Mouse (Mus musculus) liver, embryonic 12.5 days (tissue): Measurements from ENCODE around the gene Klhl26. TPM values are rescaled to one million over a fixed set of nuclear protein-coding genes. Genes with fewer than 3 reads are reported as not detected.
A peak's percentile ranks its signal among the peaks of the same experiment; 100 is the strongest.

ENCODE experiments used
- ATAC-seq: fragments of 200-750 bp; cut with Nextera tagmentation; 2 replicates; pipeline ENCODE4 v1.8.0; 2017; ENCODE audit warnings: moderate number of reproducible peaks, mild to moderate bottlenecking, moderate library complexity
- H3K27ac ChIP-seq: fragments of 300-500 bp; sonication (generic); 2 replicates; pipeline ENCODE4 v1.5.1; 2016; ENCODE audit warnings: mild to moderate bottlenecking
- H3K27me3 ChIP-seq: fragments of 300-500 bp; sonication (generic); replicated peaks from 2 replicates; pipeline ENCODE4 v1.6.1; 2016; ENCODE audit warnings: mild to moderate bottlenecking, moderate library complexity
- H3K36me3 ChIP-seq: fragments of 300-500 bp; sonication (generic); 2 replicates; pipeline ENCODE4 v1.6.1; 2016; ENCODE audit warnings: mild to moderate bottlenecking, moderate library complexity
- H3K4me1 ChIP-seq: fragments of 300-500 bp; sonication (generic); 2 replicates; pipeline ENCODE4 v1.6.1; 2016
- H3K4me2 ChIP-seq: fragments of 300-500 bp; sonication (generic); 2 replicates; pipeline ENCODE4 v1.6.1; 2016; ENCODE audit warnings: mild to moderate bottlenecking, moderate library complexity
- H3K4me3 ChIP-seq: fragments of 300-500 bp; sonication (generic); 2 replicates; pipeline ENCODE4 v1.5.1; 2016; ENCODE audit warnings: mild to moderate bottlenecking, moderate library complexity
- H3K9ac ChIP-seq: fragments of 300-500 bp; sonication (generic); 2 replicates; pipeline ENCODE4 v1.6.1; 2016; ENCODE audit warnings: mild to moderate bottlenecking, moderate library complexity
- H3K9me3 ChIP-seq: fragments of 300-500 bp; sonication (generic); replicated peaks from 2 replicates; pipeline ENCODE4 v1.6.1; 2016; ENCODE audit warnings: mild to moderate bottlenecking, moderate library complexity
- WGBS: fragments of 180-500 bp; shearing (Covaris S2); methylation state at CpG from one replicate; pipeline ENCODE4 v1.1.7; 2016; ENCODE audit not compliant: insufficient replicate concordance; 5-methylcytosine and 5-hydroxymethylcytosine counted together
- polyA plus RNA-seq: library from polyadenylated mRNA; unstranded; fragments of >200 nt; fragmentation: Nextera tagmentation; extraction: Ambion mirVana; gene quantifications from 2 replicates; pipeline ENCODE4 v1.2.1, GENCODE M21; 2016

Klhl26 gene
- polyA plus RNA-seq, 1 experiment from 2014 or later, result 9.5 TPM

DNA sequence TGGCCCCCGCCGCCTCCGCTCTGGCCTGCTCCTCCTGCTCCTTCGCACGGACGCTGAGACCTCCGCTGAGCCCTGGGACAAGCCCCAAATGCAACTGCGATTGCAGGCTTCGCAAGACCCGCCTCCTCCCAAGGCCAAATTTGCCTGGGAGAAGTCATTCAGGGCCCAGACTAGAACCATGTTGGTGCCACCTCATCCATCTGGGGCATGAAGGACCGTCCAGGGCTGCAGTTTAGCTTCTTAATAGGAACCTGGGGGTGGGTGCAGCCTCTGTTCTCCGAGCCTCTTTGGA is 18.9 kb upstream of the Klhl26 start:
- 10% methylated on average over 12 of the region's 12 CpGs for WGBS
- no peak overlapping the region for H3K27ac ChIP-seq
- H3K4me2 ChIP-seq, result no peak overlapping the region
- no peak for ATAC-seq
- H3K27me3 ChIP-seq, result peaks cover 99% of the 10 kb centered on the region
- H3K4me1 ChIP-seq, result peaks cover 52% of the 10 kb centered on the region
- H3K9me3 ChIP-seq, result no peaks in the 10 kb centered on the region
- H3K36me3 ChIP-seq, result no peaks in the 10 kb centered on the region
- no peak overlapping the region for H3K9ac ChIP-seq
- H3K4me3 ChIP-seq, result no peak overlapping the region

DNA sequence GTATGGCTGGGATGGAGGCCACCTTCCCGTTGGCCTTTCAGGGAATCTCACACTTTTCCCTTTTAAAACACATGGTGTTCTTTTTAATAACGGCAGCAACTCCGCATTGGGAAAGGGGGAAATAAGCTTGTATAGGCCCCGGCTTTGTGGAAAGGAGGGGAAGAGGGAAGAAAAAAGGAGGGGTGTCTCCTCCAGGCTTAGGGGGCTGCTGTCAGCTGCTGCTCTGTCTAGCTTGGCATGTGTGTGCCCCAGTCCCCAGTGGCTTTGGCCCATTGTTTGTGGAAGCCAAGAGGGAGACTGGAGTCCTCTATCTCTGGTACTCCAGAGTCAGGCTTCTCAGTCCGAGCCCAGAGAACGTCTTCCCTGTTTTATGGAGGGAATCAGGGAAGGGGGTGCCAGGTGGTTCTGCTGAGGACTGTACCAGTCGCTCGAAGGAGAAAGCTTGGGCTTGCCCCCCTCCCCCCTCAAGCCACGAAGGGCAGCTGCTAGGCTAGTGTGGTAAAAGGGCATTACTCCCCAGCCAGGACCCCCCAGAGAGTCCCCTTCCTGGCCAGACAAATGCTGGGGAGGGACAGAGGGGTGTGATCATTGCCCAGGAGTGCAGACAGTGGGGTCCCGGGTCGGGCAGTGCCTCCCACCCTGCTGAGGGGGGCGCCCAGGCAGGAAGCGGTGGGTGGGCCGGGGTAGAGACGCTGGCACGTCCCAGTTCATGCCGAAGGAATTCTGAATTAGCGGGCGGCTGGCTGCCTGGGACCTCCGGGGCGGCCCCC is 18.4 kb upstream of the Klhl26 start:
- WGBS, result 1% methylated on average over 21 of the region's 21 CpGs
- no peak overlapping the region for H3K4me3 ChIP-seq
- no peaks in the 10 kb centered on the region for H3K9me3 ChIP-seq
- H3K4me2 ChIP-seq, result no peak overlapping the region
- H3K27ac ChIP-seq, result no peak overlapping the region
- ATAC-seq, result no peak
- peaks cover 99% of the 10 kb centered on the region for H3K27me3 ChIP-seq
- H3K4me1 ChIP-seq, result peaks cover 49% of the 10 kb centered on the region
- H3K36me3 ChIP-seq, result no peaks in the 10 kb centered on the region
- H3K9ac ChIP-seq, result no peak overlapping the region

DNA sequence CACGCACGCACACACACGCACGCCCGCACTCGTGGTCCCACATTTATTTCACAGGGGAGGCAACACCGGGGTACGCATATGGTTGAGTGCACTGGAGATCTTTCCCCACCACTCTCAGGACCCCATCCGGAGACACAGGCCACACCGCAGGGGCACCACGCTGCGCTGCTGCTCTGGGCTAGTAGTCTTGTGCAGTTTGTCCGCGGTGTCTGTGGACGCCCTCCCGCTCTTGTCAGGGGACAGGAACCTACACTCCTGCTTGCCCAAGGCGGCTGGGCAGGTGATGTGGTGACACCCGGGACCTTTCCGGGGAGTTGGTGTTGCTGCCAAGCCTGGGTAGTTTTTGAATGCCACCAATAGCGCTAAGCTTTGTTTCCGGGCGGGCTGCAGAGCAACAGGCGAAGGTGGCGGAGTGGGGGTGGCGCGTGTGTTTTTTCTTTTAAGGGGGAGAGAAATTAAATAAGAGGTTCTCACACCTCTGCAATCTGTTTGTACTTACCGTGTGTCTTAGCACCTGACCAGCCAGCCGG is 17.7 kb upstream of the Klhl26 start:
- H3K4me2 ChIP-seq, result no peak overlapping the region
- no peaks in the 10 kb centered on the region for H3K36me3 ChIP-seq
- no peaks in the 10 kb centered on the region for H3K9me3 ChIP-seq
- H3K9ac ChIP-seq, result no peak overlapping the region
- ATAC-seq, result no peak
- peaks cover 100% of the 10 kb centered on the region for H3K27me3 ChIP-seq
- H3K4me3 ChIP-seq, result no peak overlapping the region
- 3% methylated on average over 28 of the region's 28 CpGs for WGBS
- H3K4me1 ChIP-seq, result peaks cover 45% of the 10 kb centered on the region
- H3K27ac ChIP-seq, result no peak overlapping the region

DNA sequence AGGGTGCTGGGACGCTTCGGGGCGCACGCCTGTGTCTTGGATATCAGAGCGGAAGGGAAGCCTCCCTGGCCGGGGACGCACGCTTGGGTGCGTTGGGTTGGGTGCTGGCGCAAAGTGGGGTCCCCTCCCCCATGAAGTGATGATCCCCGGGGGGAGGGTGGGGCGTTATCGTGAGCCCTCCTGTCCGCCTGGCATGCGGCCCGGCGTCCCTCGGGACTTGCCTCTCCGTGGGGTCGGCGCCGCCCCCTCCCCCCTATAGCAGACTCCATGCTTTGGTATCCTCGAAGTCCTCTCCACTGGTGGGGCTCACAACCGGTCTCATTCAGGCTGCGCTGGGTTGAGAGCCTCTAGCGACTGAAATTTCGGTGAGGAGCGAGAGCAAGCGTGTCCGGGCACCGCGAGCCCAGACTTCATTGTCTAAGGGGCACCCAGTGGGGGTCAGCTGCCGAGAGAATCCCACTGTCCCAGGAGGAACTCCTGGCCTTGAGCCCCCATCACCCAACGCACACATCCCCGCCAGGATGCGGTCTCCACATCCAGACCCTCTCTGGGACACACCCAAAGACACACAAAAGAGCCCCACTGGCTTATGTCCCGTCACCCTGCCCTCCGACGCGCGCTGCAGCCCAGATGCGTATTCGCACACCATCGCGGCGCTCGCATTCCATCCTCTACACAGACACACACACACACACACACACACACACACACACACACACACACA is 17.1 kb upstream of the Klhl26 start:
- Histone ChIP-seq H3K4me3 (peak overlapping the region; percentile 45; the same call in 1 of the 2 replicates), H3K36me3 (no peaks in the 10 kb centered on the region), H3K9ac (no peak overlapping the region), H3K4me1 (peaks cover 46% of the 10 kb centered on the region), H3K9me3 (no peaks in the 10 kb centered on the region), H3K27me3 (peaks cover 100% of the 10 kb centered on the region), H3K27ac (no peak overlapping the region), H3K4me2 (peak overlapping the region; percentile 69; the same call in 1 of the 2 replicates)
- 3% methylated on average over 47 of the region's 47 CpGs for WGBS
- no peak for ATAC-seq

DNA sequence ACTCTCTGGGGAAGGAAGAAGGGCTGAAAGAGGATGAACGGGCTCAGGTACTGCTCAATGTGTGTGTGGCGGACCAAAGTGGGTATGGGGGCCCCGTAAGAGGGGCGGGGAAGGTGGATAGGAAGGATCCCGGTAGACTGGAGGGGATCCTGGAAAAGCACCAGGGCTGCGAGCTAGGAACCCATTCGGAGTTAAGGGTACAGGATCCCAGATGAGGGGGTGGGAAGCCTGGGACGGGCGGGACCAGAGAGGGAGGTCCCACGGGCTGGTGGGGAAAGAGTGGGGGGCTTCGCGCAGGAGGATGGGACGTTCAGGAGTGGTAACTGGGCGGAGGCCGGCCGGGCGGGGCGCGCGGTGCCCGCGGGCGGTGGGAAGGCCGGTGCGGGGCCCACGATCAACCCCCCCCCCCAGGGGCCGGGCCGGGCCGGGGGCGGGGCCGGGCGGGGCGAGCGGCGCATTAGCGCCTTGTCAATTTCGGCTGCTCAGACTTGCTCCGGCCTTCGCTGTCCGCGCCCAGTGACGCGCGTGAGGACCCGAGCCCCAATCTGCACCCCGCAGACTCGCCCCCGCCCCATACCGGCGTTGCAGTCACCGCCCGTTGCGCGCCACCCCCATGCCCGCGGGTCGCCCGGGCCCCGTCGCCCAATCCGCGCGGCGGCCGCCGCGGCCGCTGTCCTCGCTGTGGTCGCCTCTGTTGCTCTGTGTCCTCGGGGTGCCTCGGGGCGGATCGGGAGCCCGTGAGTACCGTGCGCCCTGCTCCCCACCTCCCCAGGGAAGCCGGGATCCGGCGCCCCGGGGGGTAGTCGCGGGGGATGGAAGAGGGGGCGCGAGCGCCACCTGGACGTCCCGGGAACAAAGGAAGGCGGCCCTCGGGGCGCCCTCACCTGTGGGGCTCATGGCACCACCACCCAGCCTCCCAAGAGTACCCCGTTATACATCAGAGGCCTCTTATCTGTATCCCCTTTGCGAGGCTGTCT is 16.2 kb upstream of the Klhl26 start, which contains the start of gene Crlf1:
Crlf1 (plus strand) TSS at position 495 of the 977 bp plus-strand sequence.
- no peak within 1 kb of the TSS; the same call in 1 of the 2 replicates for H3K9ac ChIP-seq
- peaks cover 49% of the 10 kb centered on the region for H3K4me1 ChIP-seq
- 1% methylated on average over 72 of the region's 93 CpGs for WGBS
- no peaks in the 10 kb centered on the region for H3K9me3 ChIP-seq
- peak within 1 kb of the TSS; percentile 45 for H3K4me3 ChIP-seq
- ATAC-seq, result no peak; the same call in 1 of the 2 replicates
- H3K36me3 ChIP-seq, result no peaks in the 10 kb centered on the region
- H3K27ac ChIP-seq, result no peak within 1 kb of the TSS
- H3K27me3 ChIP-seq, result peaks cover 100% of the 10 kb centered on the region
- peak within 1 kb of the TSS; percentile 69 for H3K4me2 ChIP-seq

DNA sequence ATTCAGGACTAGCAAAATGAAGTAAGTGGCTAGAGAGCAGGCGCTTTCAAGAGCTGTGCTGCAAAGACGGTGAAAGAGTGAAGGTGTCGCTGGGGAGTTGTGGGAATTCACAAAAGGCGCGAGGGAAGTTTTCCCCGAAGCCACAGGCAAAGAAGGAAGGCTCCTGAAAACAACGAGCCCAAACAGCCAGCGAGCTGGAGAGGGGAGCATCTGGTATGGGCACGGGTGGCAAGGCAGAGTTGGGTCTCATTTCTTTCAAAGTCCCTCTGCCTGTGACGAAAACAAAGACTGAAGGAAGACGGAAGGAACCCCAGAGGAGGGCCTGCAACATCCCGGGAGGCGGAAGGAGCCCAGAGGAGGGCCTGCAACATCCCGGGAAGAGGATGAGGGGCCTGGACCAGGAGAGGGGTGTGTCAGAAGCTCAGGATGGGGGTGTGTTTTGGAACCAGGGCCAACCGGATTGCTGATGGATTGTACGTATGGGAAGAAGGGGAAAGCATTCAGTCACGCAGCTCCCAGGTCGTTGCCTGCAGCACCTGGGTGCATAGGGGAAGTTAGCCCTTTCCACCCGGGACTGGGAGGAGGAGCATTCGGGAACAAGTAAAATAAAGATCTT is 14.2 kb upstream of the Klhl26 start:
- no peak for ATAC-seq
- Histone ChIP-seq H3K27me3 (peaks cover 100% of the 10 kb centered on the region), H3K9ac (no peak overlapping the region), H3K4me3 (no peak overlapping the region), H3K36me3 (no peaks in the 10 kb centered on the region), H3K27ac (no peak overlapping the region), H3K4me1 (peaks cover 53% of the 10 kb centered on the region), H3K4me2 (no peak overlapping the region), H3K9me3 (no peaks in the 10 kb centered on the region)
- WGBS, result 4% methylated on average over 20 of the region's 20 CpGs

DNA sequence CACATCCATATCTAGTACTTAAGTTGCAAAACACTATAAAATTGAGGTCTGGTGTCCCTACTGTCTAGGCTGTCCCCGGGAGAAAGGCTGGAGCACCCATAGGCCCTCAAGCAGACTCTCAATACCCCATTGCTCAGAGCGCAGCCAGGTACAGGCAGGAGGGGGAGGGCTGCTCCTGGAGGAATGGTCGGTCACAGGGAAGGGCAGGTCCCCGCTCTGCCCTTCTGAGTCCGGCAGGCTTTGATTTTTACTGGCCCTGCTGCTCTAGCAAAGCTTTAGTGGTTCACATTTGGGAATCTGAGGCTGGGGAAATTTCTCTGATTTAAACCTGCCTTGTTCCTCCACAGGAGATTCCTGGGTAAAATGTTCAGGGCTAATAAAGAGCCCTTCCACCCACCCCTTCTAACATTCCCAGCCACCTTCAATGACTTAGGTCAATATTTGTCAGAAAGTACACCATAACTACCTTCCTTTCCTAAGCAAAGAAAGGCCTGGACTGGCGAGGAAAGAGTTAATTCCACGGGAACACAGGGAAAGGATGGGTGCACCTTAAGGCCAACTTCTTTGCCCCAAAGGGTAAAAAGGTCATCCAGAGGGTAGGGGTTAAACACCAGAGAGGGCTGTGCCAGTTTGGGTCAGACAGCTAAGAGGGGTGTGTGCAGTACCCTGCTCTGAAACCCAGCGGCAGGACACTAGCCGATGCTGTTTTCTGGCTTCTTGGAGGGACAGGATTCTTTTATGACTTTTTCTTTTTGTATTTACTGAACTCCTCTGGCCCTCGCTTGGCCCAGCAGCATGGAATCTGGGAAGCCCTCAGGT is 13.5 kb upstream of the Klhl26 start:
- Histone ChIP-seq H3K4me3 (no peak overlapping the region), H3K9me3 (no peaks in the 10 kb centered on the region), H3K36me3 (no peaks in the 10 kb centered on the region), H3K4me2 (no peak overlapping the region), H3K4me1 (peaks cover 48% of the 10 kb centered on the region), H3K27me3 (peaks cover 100% of the 10 kb centered on the region), H3K27ac (no peak overlapping the region), H3K9ac (no peak overlapping the region)
- WGBS, result 16% methylated on average over 10 of the region's 10 CpGs
- no peak for ATAC-seq

DNA sequence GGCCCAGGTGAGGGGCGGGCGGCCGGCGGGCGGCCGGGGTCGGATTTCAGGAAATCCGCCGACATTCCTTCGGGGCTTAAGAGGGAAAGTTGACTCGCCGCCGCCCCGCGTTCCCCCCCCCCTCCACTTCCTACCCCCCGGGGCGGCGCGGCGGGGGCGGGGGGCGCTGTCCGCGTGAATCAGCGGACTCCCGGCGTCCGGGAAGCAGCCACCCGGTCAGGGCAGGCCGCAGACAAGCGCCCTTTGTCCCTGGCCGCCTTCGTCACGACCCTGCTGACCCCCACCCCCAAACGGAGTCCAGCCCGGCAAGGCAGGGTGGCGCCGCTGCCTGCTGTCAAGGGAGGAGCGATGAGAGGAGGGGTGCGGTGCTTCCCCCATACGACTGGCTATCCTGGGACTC is 12.8 kb upstream of the Klhl26 start:
- peak overlapping the region; percentile 23; the same call in 1 of the 2 replicates for H3K9ac ChIP-seq

DNA sequence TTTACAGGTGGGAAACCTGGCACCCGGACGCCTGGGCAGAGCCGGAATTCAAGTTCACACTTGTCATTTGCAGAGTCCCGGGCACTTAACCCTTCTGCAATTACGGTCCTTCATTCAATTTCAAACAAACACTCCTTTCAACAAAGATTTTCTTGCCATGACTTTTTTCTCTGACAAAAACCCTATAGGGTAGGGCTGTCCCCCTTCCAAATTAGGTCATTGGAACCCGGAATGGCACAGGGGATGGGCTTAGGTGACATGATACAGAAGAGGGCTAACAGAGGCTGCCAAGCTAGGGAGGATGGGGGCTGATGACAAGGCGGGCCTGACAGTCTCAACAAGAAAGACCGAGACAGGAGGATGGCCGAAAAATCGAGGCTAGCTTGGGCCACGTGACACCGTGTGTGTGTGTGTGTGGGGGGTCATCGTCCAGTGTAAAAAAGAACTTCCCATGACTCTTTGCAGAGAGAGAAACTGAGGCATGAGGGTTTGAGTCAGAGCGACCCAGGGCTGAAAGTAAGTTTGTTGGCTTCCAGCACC is 12.2 kb upstream of the Klhl26 start:
- WGBS, result 4% methylated on average over 14 of the region's 14 CpGs
- Histone ChIP-seq H3K36me3 (no peaks in the 10 kb centered on the region), H3K27me3 (peaks cover 100% of the 10 kb centered on the region), H3K9me3 (no peaks in the 10 kb centered on the region), H3K4me3 (peak overlapping the region; percentile 35), H3K27ac (no peak overlapping the region), H3K4me2 (peak overlapping the region; percentile 60), H3K9ac (0 out of 2 replicates have a peak overlapping the region, but pooled peaks have one; percentile 23), H3K4me1 (peaks cover 44% of the 10 kb centered on the region)
- no peak for ATAC-seq

More for the DNA sequence above, 12.8 kb upstream of the Klhl26 start:
- Histone ChIP-seq H3K4me3 (peak overlapping the region; percentile 35), H3K4me2 (peak overlapping the region; percentile 60), H3K9me3 (no peaks in the 10 kb centered on the region), H3K27me3 (peaks cover 100% of the 10 kb centered on the region), H3K36me3 (no peaks in the 10 kb centered on the region), H3K27ac (no peak overlapping the region), H3K4me1 (peaks cover 47% of the 10 kb centered on the region)
- WGBS, result under 1% methylated on average over 40 of the region's 41 CpGs
- no peak for ATAC-seq

DNA sequence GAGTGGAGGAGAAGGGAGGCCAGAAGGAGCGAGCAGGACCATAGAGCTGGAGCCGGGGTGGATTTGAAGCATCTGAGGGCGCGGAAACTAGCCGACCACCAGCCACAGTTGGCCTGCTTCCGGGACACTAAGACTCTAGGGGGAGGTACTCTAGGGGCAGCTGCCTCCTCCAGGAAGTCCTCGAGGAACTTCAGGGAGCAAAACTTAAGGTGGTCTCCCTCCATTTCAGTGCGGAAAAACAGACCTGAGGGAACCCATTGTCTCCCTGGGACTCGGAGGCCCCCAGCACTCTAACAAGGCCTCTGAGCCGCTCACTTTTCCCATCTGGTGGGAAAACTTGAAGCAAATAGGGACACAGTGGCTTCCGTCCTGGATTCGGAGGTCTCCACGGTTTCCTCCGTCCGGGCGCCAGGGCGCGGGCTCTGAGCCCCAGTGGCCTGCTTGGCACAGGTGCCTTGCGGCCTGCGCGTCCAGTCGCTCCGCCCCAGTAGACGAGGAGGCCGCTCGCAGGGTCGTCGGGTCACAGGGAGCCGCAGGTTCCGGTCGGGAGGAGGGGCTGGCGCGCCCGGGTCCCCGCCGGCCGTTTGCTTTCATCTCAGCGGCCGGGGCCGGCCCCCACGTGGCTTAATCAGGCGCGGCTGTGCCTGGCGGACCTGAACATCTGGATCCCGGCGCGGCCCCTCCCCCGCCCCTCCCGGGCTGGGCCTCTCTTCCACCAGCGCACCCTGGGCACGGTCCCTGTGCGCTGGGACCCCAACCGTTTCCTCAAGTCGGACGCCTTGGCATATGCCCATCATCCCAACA is 11.4 kb upstream of the Klhl26 start:
- Histone ChIP-seq H3K4me3 (peak overlapping the region; percentile 37), H3K27me3 (peaks cover 100% of the 10 kb centered on the region), H3K9me3 (no peaks in the 10 kb centered on the region), H3K36me3 (no peaks in the 10 kb centered on the region), H3K9ac (no peak overlapping the region), H3K4me1 (peaks cover 36% of the 10 kb centered on the region), H3K27ac (no peak overlapping the region), H3K4me2 (peak overlapping the region; percentile 60)
- peak; percentile 53; the same call in 1 of the 2 replicates for ATAC-seq
- WGBS, result 2% methylated on average over 55 of the region's 55 CpGs
